Mouse (Mus musculus) CH12.LX (cell line): ENCODE data around the gene Blcap. TPM values are rescaled to one million over a fixed set of nuclear protein-coding genes. Genes with fewer than 3 reads are reported as not detected.

Source experiments
- DNase-seq: peaks from one replicate; pipeline ENCODE4 v3.0.0-alpha.2; 2013; ENCODE audit errors: extremely low read depth
- H3K27ac ChIP-seq: 2 replicates; pipeline ENCODE4 v1.5.1; 2012; ENCODE audit warnings: low read depth, mild to moderate bottlenecking, control low read depth, moderate library complexity; ENCODE audit not compliant: insufficient read depth
- H3K27me3 ChIP-seq: replicated peaks from 2 replicates; pipeline ENCODE3; 2012; ENCODE audit warnings: inconsistent platforms
- H3K36me3 ChIP-seq, 2 experiments: replicated peaks in 1 of 2; 2 replicates each; pipeline versions ENCODE3 to v1.6.1; 2012; ENCODE audit warnings: inconsistent platforms in 1 of 2, low read length in 1 of 2, mild to moderate bottlenecking in 1 of 2, mixed read lengths in 1 of 2, moderate library complexity in 1 of 2; ENCODE audit not compliant: control insufficient read depth in 1 of 2, insufficient read depth in 1 of 2
- H3K4me1 ChIP-seq, 2 experiments: 2 replicates each; pipeline ENCODE4 v1.6.1; 2012; ENCODE audit warnings: inconsistent platforms in 1 of 2, moderate library complexity in 1 of 2; ENCODE audit not compliant: insufficient read depth in 2 of 2, control insufficient read depth in 1 of 2
- H3K4me2 ChIP-seq: 2 replicates; pipeline ENCODE4 v1.6.1; 2012; ENCODE audit warnings: low read depth, mild to moderate bottlenecking, control low read depth; ENCODE audit not compliant: poor library complexity, insufficient read depth, severe bottlenecking
- H3K4me3 ChIP-seq, 3 experiments: fragments of 150-350 bp in 1 of 3; sonication (generic) in 1 of 3; replicated peaks in 1 of 3; 2 replicates each; pipeline versions ENCODE3 to v1.5.1; 2011 to 2012; ENCODE audit warnings: low read depth in 2 of 3, low read length in 2 of 3, mild to moderate bottlenecking in 2 of 3, moderate library complexity in 2 of 3, control low read depth in 1 of 3, improper control_type of control experiment in 1 of 3, inconsistent platforms in 1 of 3, mixed read lengths in 1 of 3; ENCODE audit not compliant: poor library complexity in 1 of 3
- H3K79me2 ChIP-seq: replicated peaks from 2 replicates; pipeline ENCODE4 v1.6.1; 2012; ENCODE audit warnings: mild to moderate bottlenecking, moderate library complexity; ENCODE audit not compliant: control insufficient read depth, poor library complexity, insufficient read depth, severe bottlenecking; ENCODE audit errors: extremely low read depth
- H3K9ac ChIP-seq: 2 replicates; pipeline ENCODE4 v1.6.1; 2012; ENCODE audit warnings: low read depth, mild to moderate bottlenecking, control low read depth, moderate library complexity; ENCODE audit not compliant: insufficient read depth
- H3K9me3 ChIP-seq: replicated peaks from 2 replicates; pipeline ENCODE3; 2012; ENCODE audit warnings: low read length, inconsistent platforms, mixed read lengths
- BHLHE40 ChIP-seq: IDR thresholded peaks from 2 replicates; pipeline ENCODE4 v1.6.1; 2011; ENCODE audit warnings: mild to moderate bottlenecking, low read depth, low read length, improper control_type of control experiment
- CHD2 ChIP-seq: IDR thresholded peaks from 2 replicates; pipeline ENCODE4 v1.6.1; 2011; ENCODE audit warnings: low read length, improper control_type of control experiment
- CTCF ChIP-seq, 2 experiments: IDR thresholded peaks in 1 of 2; conservative IDR thresholded peaks in 1 of 2; 2 replicates each; pipeline ENCODE4 v1.5.1; 2011 to 2012; ENCODE audit warnings: low read depth in 2 of 2, low read length in 2 of 2, improper control_type of control experiment in 1 of 2, inconsistent platforms in 1 of 2, mild to moderate bottlenecking in 1 of 2, moderate library complexity in 1 of 2
- E2F4 ChIP-seq: IDR thresholded peaks from 2 replicates; pipeline ENCODE4 v1.6.1; 2011; ENCODE audit warnings: low read depth, low read length, improper control_type of control experiment; ENCODE audit not compliant: insufficient replicate concordance
- EP300 ChIP-seq: IDR thresholded peaks from 2 replicates; pipeline ENCODE4 v1.6.1; 2011; ENCODE audit warnings: low read length, improper control_type of control experiment
- ETS1 ChIP-seq: conservative IDR thresholded peaks from 2 replicates; pipeline ENCODE4 v1.6.1; 2012; ENCODE audit warnings: low read depth, mild to moderate bottlenecking, inconsistent platforms, low read length, improper control_type of control experiment, moderate library complexity
- HCFC1 ChIP-seq: IDR thresholded peaks from 2 replicates; pipeline ENCODE4 v1.6.1; 2012; ENCODE audit warnings: low read depth, mild to moderate bottlenecking, inconsistent platforms, low read length, improper control_type of control experiment
- JUN ChIP-seq: IDR thresholded peaks from 2 replicates; pipeline ENCODE4 v1.6.1; 2011; ENCODE audit warnings: low read depth, mild to moderate bottlenecking, low read length, improper control_type of control experiment, moderate library complexity; ENCODE audit not compliant: insufficient read depth
- JUND ChIP-seq: conservative IDR thresholded peaks from 2 replicates; pipeline ENCODE4 v1.6.1; 2011; ENCODE audit warnings: low read depth, low read length, improper control_type of control experiment
- MAX ChIP-seq: IDR thresholded peaks from 2 replicates; pipeline ENCODE4 v1.6.1; 2011; ENCODE audit warnings: low read length, improper control_type of control experiment
- MAZ ChIP-seq: IDR thresholded peaks from 2 replicates; pipeline ENCODE4 v1.6.1; 2012; ENCODE audit warnings: low read depth, mild to moderate bottlenecking, inconsistent platforms, low read length, improper control_type of control experiment, moderate library complexity
- MXI1 ChIP-seq: IDR thresholded peaks from 2 replicates; pipeline ENCODE4 v1.6.1; 2011; ENCODE audit warnings: mild to moderate bottlenecking, low read depth, low read length, improper control_type of control experiment
- MYC ChIP-seq: IDR thresholded peaks from 2 replicates; pipeline ENCODE4 v1.6.1; 2011; ENCODE audit warnings: low read depth, mild to moderate bottlenecking, improper control_type of control experiment, low read length
- PAX5 ChIP-seq: IDR thresholded peaks from 2 replicates; pipeline ENCODE4 v1.6.1; 2012; ENCODE audit warnings: low read length, inconsistent platforms, mixed read lengths
- POLR2A ChIP-seq: IDR thresholded peaks from 2 replicates; pipeline ENCODE4 v1.6.1; 2011; ENCODE audit warnings: low read depth, mild to moderate bottlenecking, improper control_type of control experiment, low read length
- POLR2AphosphoS2 ChIP-seq: IDR thresholded peaks from 2 replicates; pipeline ENCODE4 v1.6.1; 2011; ENCODE audit warnings: low read depth, low read length, improper control_type of control experiment
- RAD21 ChIP-seq: IDR thresholded peaks from 2 replicates; pipeline ENCODE4 v1.6.1; 2011; ENCODE audit warnings: low read depth, mild to moderate bottlenecking, low read length, improper control_type of control experiment, moderate library complexity
- SIN3A ChIP-seq: IDR thresholded peaks from 2 replicates; pipeline ENCODE4 v1.6.1; 2012; ENCODE audit warnings: low read length, improper control_type of control experiment, inconsistent platforms
- SMC3 ChIP-seq: IDR thresholded peaks from 2 replicates; pipeline ENCODE4 v1.6.1; 2011; ENCODE audit warnings: low read depth, low read length, improper control_type of control experiment
- TBP ChIP-seq: conservative IDR thresholded peaks from 2 replicates; pipeline ENCODE4 v1.6.1; 2011; ENCODE audit warnings: low read depth, low read length, improper control_type of control experiment
- TCF12 ChIP-seq: IDR thresholded peaks from 2 replicates; pipeline ENCODE4 v1.6.1; 2014; ENCODE audit warnings: low read depth, mild to moderate bottlenecking, inconsistent platforms, low read length, improper control_type of control experiment
- USF1 ChIP-seq: IDR thresholded peaks from 2 replicates; pipeline ENCODE4 v1.6.1; 2014; ENCODE audit warnings: low read depth, mild to moderate bottlenecking, inconsistent platforms, low read length, improper control_type of control experiment
- ZC3H11A ChIP-seq: IDR thresholded peaks from 2 replicates; pipeline ENCODE4 v1.6.1; 2012; ENCODE audit warnings: low read depth, mild to moderate bottlenecking, inconsistent platforms, low read length, improper control_type of control experiment
- ZMIZ1 ChIP-seq: IDR thresholded peaks from 2 replicates; pipeline ENCODE4 v1.6.1; 2012; ENCODE audit warnings: low read depth, mild to moderate bottlenecking, inconsistent platforms, low read length, improper control_type of control experiment
- ZNF384 ChIP-seq: IDR thresholded peaks from 2 replicates; pipeline ENCODE4 v1.6.1; 2012; ENCODE audit warnings: low read depth, low read length, improper control_type of control experiment, inconsistent platforms
- dilution Hi-C: fragments of 300-500 bp; cut with MboI; formaldehyde crosslinking; loops from 2 replicates; pipeline ENCODE4 v1.14.3; 2020; ENCODE audit warnings: low sequenced_read_pairs; ENCODE audit not compliant: extremely low pct_unique_long_range_greater_than_20kb, extremely low pct_ligation_motif_present
- in situ Hi-C: fragments of 300-500 bp; cut with MboI; formaldehyde crosslinking; loops from 3 replicates; pipeline ENCODE4 v1.14.3; 2019; ENCODE audit warnings: low sequenced_read_pairs, low pct_ligation_motif_present, low pct_unique_long_range_greater_than_20kb, mixed read lengths
- polyA plus RNA-seq: library from polyadenylated mRNA; unstranded; fragments of >175 nt; gene quantifications from 2 replicates; pipeline ENCODE4 v1.2.1, GENCODE M21; 2012; ENCODE audit warnings: low read depth; ENCODE audit not compliant: insufficient read length
- total RNA-seq, 2 experiments: library from RNA; depleted of rRNA; stranded (reverse); fragments of 300-350 nt in 1 of 2; fragments of >200 nt in 1 of 2; gene quantifications; 2 replicates each; pipeline ENCODE4 v1.2.3; 2012 to 2014

Gene Blcap
- total and polyA plus RNA-seq, 3 experiments, result 14.0 to 18.9 (median 16.0) TPM

- Histone ChIP-seq H3K4me3 (no peak overlapping the region), H3K9me3 (no peaks in the 10 kb centered on the region), H3K4me1 (no peaks in the 10 kb centered on the region), H3K4me2 (no peak overlapping the region)
- dilution Hi-C loops, result no loop called here
- in situ Hi-C loops, result loop anchor here (25.0 kb wide), 1 partner anchor 415 kb away; the partner anchor contains the start of gene Samhd1
- TF ChIP-seq CHD2, result no peak
- TF ChIP-seq SIN3A, result no peak
- no peak for TF ChIP-seq ZNF384
- no peak for TF ChIP-seq POLR2A
- no peak for TF ChIP-seq TCF12
- no peak for TF ChIP-seq POLR2AphosphoS2
- TF ChIP-seq JUND, result no peak
- no peak for TF ChIP-seq ZC3H11A
- TF ChIP-seq EP300, result no peak
- no peak for TF ChIP-seq JUN
- no peak for TF ChIP-seq MAX
- TF ChIP-seq USF1, result no peak
- TF ChIP-seq ETS1, result no peak
- TF ChIP-seq SMC3, result no peak
- TF ChIP-seq, all 38 proteins: peak for 0
- Histone ChIP-seq H3K36me3 (peaks cover 3 to 63% of the 10 kb centered on the region in 2 experiments), H3K9ac (no peak overlapping the region), H3K79me2 (no peaks in the 10 kb centered on the region), H3K27me3 (no peaks in the 10 kb centered on the region), H3K27ac (no peak overlapping the region)
- no peak for DNase-seq
Measured at GRCm38 (mm10) chr2:157552158-157552886, 18.8 kb downstream of the Blcap start.

GRCm38 (mm10) chr2:157550292-157550691, 20.8 kb downstream of the Blcap start:
- H3K4me1 ChIP-seq, result no peaks in the 10 kb centered on the region
- dilution Hi-C loops, result no loop called here
- H3K79me2 ChIP-seq, result no peaks in the 10 kb centered on the region
- in situ Hi-C loops, result loop anchor here (25.0 kb wide), 1 partner anchor 413 kb away; the partner anchor contains the start of gene Samhd1
- H3K4me3 ChIP-seq, result no peak overlapping the region
- no peaks in the 10 kb centered on the region for H3K27me3 ChIP-seq
- DNase-seq, result no peak
- TF ChIP-seq HCFC1 (no peak), JUND (no peak), SIN3A (no peak), CTCF (conservative IDR thresholded peaks at IDR 0.05 in 1 of 2, IDR thresholded peaks at IDR 0.05 in 1 of 2; ENCODE audit: low read depth in 2 of 2, low read length in 2 of 2) (no peak), BHLHE40 (no peak), ZNF384 (no peak), MXI1 (no peak), TBP (no peak), MAZ (no peak), CHD2 (no peak), MAX (no peak), ZMIZ1 (no peak), RAD21 (no peak), POLR2A (no peak), E2F4 (no peak), ETS1 (no peak), MYC (no peak), PAX5 (no peak)
- TF ChIP-seq, all 38 proteins: peak for 0
- Histone ChIP-seq H3K27ac (no peak overlapping the region), H3K9me3 (no peaks in the 10 kb centered on the region), H3K4me2 (no peak overlapping the region), H3K9ac (no peak overlapping the region), H3K36me3 (peaks cover 3 to 62% of the 10 kb centered on the region in 2 experiments)
